Mouse (Mus musculus): ENCODE data around the gene Pbx2. TPM values are rescaled to one million over a fixed set of nuclear protein-coding genes. Genes with fewer than 3 reads are reported as not detected.
A peak's percentile ranks its signal among the peaks of the same experiment; 100 is the strongest.

Gene Pbx2
- polyA plus RNA-seq, 1 experiment from 2014 or later: 17.9 TPM

GRCm38 (mm10) chr17:34590154-34590987 lies 695 bp upstream of the Pbx2 start:
- peaks cover 39% of the 10 kb centered on the region for H3K4me1 ChIP-seq (replicated peaks; ENCODE audit: control insufficient read depth, insufficient read depth, low read length)

DNA sequence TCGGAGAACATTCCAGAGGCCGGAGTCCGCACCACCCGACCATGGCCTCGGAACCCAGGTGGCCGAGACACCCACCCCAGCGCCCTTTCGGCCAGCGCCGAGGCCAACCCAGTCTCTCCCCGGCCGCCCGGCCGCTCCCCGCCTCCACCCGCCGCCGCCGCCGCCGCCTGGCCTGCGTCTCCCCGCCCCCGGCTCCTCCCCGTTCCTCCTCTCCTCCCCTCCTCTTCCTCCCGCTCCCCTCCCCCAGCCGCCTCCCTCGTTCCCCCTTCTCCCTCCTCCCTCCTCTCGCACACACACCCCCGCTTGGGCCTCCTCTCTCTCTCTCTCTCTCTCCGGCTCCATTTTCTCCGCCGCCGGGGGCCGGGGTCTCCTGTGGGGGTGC lies 919 bp downstream of the Pbx2 start:
- peaks cover 32% of the 10 kb centered on the region for H3K4me1 ChIP-seq (replicated peaks; ENCODE audit: control insufficient read depth, insufficient read depth, low read length)
- ATAC-seq (replicated peaks; ENCODE audit: low FRiP score): peak; percentile 63
- DNase-seq (ENCODE audit: low spot score): peak; percentile 98
- WGBS: under 1% methylated on average over 24 of the region's 35 CpGs
- H3K9ac ChIP-seq (ENCODE audit: low read length): peak overlapping the region; percentile 99
- peaks cover 4% of the 10 kb centered on the region for H3K36me3 ChIP-seq (ENCODE audit: control insufficient read depth, insufficient read depth, low read length)
- peak overlapping the region; percentile 100 for H3K27ac ChIP-seq (ENCODE audit: low read depth, low read length)
- peak overlapping the region; percentile 85 for H3K4me3 ChIP-seq (ENCODE audit: low read depth, low read length)
- no peaks in the 10 kb centered on the region for H3K27me3 ChIP-seq (ENCODE audit: control insufficient read depth, insufficient read depth, low read length)
- H3K4me2 ChIP-seq (ENCODE audit: low read depth, low read length, severe bottlenecking): peak overlapping the region; percentile 95
- H3K9me3 ChIP-seq (ENCODE audit: control insufficient read depth, low read length): no peaks in the 10 kb centered on the region

More at GRCm38 (mm10) chr17:34590154-34590987, 695 bp upstream of the Pbx2 start:
- H3K36me3 ChIP-seq (ENCODE audit: control insufficient read depth, insufficient read depth, low read length): no peaks in the 10 kb centered on the region; the same call in 1 of the 2 replicates
- H3K9ac ChIP-seq (ENCODE audit: low read length): peak overlapping the region; percentile 99; the same call in 1 of the 2 replicates
- peak; percentile 57 for DNase-seq (ENCODE audit: low spot score)
- no peak for ATAC-seq (replicated peaks; ENCODE audit: low FRiP score)
- WGBS: 59% methylated on average over 15 of the region's 15 CpGs
- H3K27ac ChIP-seq (ENCODE audit: low read depth, low read length): peak overlapping the region; percentile 100
- no peaks in the 10 kb centered on the region for H3K27me3 ChIP-seq (ENCODE audit: control insufficient read depth, insufficient read depth, low read length)
- no peak overlapping the region for H3K4me3 ChIP-seq (ENCODE audit: low read depth, low read length)
- no peaks in the 10 kb centered on the region for H3K9me3 ChIP-seq (ENCODE audit: control insufficient read depth, low read length)
- peak overlapping the region; percentile 95; the same call in 1 of the 2 replicates for H3K4me2 ChIP-seq (ENCODE audit: low read depth, low read length, severe bottlenecking)

- peaks cover 32% of the 10 kb centered on the region for H3K4me1 ChIP-seq (replicated peaks; ENCODE audit: control insufficient read depth, insufficient read depth, low read length)
- peak overlapping the region; percentile 85 for H3K4me3 ChIP-seq (ENCODE audit: low read depth, low read length)
- peak; percentile 73 for DNase-seq (ENCODE audit: low spot score)
- WGBS: 1% methylated on average over 31 of the region's 32 CpGs
- H3K9me3 ChIP-seq (ENCODE audit: control insufficient read depth, low read length): no peaks in the 10 kb centered on the region
- ATAC-seq (replicated peaks; ENCODE audit: low FRiP score): peak; percentile 22; the same call in 1 of the 2 replicates
- peak overlapping the region; percentile 100 for H3K27ac ChIP-seq (ENCODE audit: low read depth, low read length)
- peaks cover 4% of the 10 kb centered on the region for H3K36me3 ChIP-seq (ENCODE audit: control insufficient read depth, insufficient read depth, low read length)
- peak overlapping the region; percentile 99 for H3K9ac ChIP-seq (ENCODE audit: low read length)
- H3K27me3 ChIP-seq (ENCODE audit: control insufficient read depth, insufficient read depth, low read length): no peaks in the 10 kb centered on the region
- peak overlapping the region; percentile 95 for H3K4me2 ChIP-seq (ENCODE audit: low read depth, low read length, severe bottlenecking)
Observed at GRCm38 (mm10) chr17:34592581-34593549, 1.8 kb downstream of the Pbx2 start.

- DNase-seq (ENCODE audit: low spot score) (peak; percentile 67), ATAC-seq (replicated peaks; ENCODE audit: low FRiP score) (no peak)
- H3K9me3 ChIP-seq (ENCODE audit: control insufficient read depth, low read length): no peaks in the 10 kb centered on the region
- peak overlapping the region; percentile 99 for H3K9ac ChIP-seq (ENCODE audit: low read length)
- H3K4me3 ChIP-seq (ENCODE audit: low read depth, low read length): peak overlapping the region; percentile 85
- no peaks in the 10 kb centered on the region for H3K27me3 ChIP-seq (ENCODE audit: control insufficient read depth, insufficient read depth, low read length)
- peak overlapping the region; percentile 95 for H3K4me2 ChIP-seq (ENCODE audit: low read depth, low read length, severe bottlenecking)
- peaks cover 4% of the 10 kb centered on the region for H3K36me3 ChIP-seq (ENCODE audit: control insufficient read depth, insufficient read depth, low read length)
- H3K4me1 ChIP-seq (replicated peaks; ENCODE audit: control insufficient read depth, insufficient read depth, low read length): peaks cover 27% of the 10 kb centered on the region
- H3K27ac ChIP-seq (ENCODE audit: low read depth, low read length): peak overlapping the region; percentile 27; the same call in 1 of the 2 replicates
- 55% methylated on average over 32 of the region's 34 CpGs for WGBS
Observed at GRCm38 (mm10) chr17:34593752-34594525, 2.9 kb downstream of the Pbx2 start.

- no peak overlapping the region for H3K4me2 ChIP-seq (ENCODE audit: low read depth, low read length, severe bottlenecking)
- peaks cover 8% of the 10 kb centered on the region for H3K36me3 ChIP-seq (ENCODE audit: control insufficient read depth, insufficient read depth, low read length)
- peaks cover 11% of the 10 kb centered on the region for H3K4me1 ChIP-seq (replicated peaks; ENCODE audit: control insufficient read depth, insufficient read depth, low read length)
- WGBS: 82% methylated on average over 8 of the region's 8 CpGs
- no peaks in the 10 kb centered on the region for H3K9me3 ChIP-seq (ENCODE audit: control insufficient read depth, low read length)
- H3K4me3 ChIP-seq (ENCODE audit: low read depth, low read length): no peak overlapping the region
- DNase-seq (ENCODE audit: low spot score) (no peak), ATAC-seq (replicated peaks; ENCODE audit: low FRiP score) (no peak)
- no peak overlapping the region for H3K27ac ChIP-seq (ENCODE audit: low read depth, low read length)
- no peaks in the 10 kb centered on the region for H3K27me3 ChIP-seq (ENCODE audit: control insufficient read depth, insufficient read depth, low read length)
- no peak overlapping the region for H3K9ac ChIP-seq (ENCODE audit: low read length)
Observed at GRCm38 (mm10) chr17:34596098-34596497, 5.0 kb downstream of the Pbx2 start.

- Histone ChIP-seq H3K9ac (ENCODE audit: low read length) (peak within 1 kb of the TSS; percentile 3; the same call in 1 of the 2 replicates), H3K9me3 (ENCODE audit: control insufficient read depth, low read length) (no peaks in the 10 kb centered on the region), H3K36me3 (ENCODE audit: control insufficient read depth, insufficient read depth, low read length) (peaks cover 8% of the 10 kb centered on the region), H3K27me3 (ENCODE audit: control insufficient read depth, insufficient read depth, low read length) (no peaks in the 10 kb centered on the region), H3K4me3 (ENCODE audit: low read depth, low read length) (no peak within 1 kb of the TSS), H3K27ac (ENCODE audit: low read depth, low read length) (no peak within 1 kb of the TSS), H3K4me1 (replicated peaks; ENCODE audit: control insufficient read depth, insufficient read depth, low read length) (peaks cover 11% of the 10 kb centered on the region), H3K4me2 (ENCODE audit: low read depth, low read length, severe bottlenecking) (no peak within 1 kb of the TSS)
- ATAC-seq (replicated peaks; ENCODE audit: low FRiP score): no peak
- DNase-seq (ENCODE audit: low spot score): no peak
- 20% methylated on average over 6 of the region's 6 CpGs for WGBS
Observed at GRCm38 (mm10) chr17:34597566-34598095, 6.6 kb downstream of the Pbx2 start, which contains the start of gene Ager. TSS of gene Ager (plus strand) at chr17:34597862.

DNA sequence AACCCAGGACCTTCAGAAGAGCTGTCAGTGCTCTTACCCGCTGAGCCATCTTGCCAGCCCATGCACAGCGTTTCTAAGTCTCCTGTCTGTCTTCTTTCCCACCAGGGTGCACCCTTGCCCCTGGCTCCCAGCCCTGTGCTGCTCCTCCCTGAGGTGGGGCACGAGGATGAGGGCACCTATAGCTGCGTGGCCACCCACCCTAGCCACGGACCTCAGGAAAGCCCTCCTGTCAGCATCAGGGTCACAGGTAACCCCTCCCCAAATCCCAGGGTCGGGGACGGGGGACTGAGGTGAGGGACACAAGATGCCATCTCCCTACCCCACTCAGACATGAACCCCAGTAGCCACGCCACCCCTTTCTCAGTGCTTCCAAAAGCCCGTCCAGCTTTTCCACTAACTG lies 8.8 kb downstream of the Pbx2 start:
- DNase-seq (ENCODE audit: low spot score) (no peak), ATAC-seq (replicated peaks; ENCODE audit: low FRiP score) (no peak)
- H3K4me3 ChIP-seq (ENCODE audit: low read depth, low read length): no peak overlapping the region
- no peak overlapping the region for H3K27ac ChIP-seq (ENCODE audit: low read depth, low read length)
- H3K9ac ChIP-seq (ENCODE audit: low read length): no peak overlapping the region
- peaks cover 15% of the 10 kb centered on the region for H3K4me1 ChIP-seq (replicated peaks; ENCODE audit: control insufficient read depth, insufficient read depth, low read length)
- H3K36me3 ChIP-seq (ENCODE audit: control insufficient read depth, insufficient read depth, low read length): peaks cover 8% of the 10 kb centered on the region
- no peak overlapping the region for H3K4me2 ChIP-seq (ENCODE audit: low read depth, low read length, severe bottlenecking)
- 78% methylated on average over 9 of the region's 9 CpGs for WGBS
- no peaks in the 10 kb centered on the region for H3K27me3 ChIP-seq (ENCODE audit: control insufficient read depth, insufficient read depth, low read length)
- no peaks in the 10 kb centered on the region for H3K9me3 ChIP-seq (ENCODE audit: control insufficient read depth, low read length)

Measured in forebrain, embryonic 11.5 days (tissue).